Mouse (Mus musculus) urinary bladder, postnatal 36 days (tissue): Measurements from ENCODE around the gene Pla2g4b.

ENCODE experiments used
- DNase-seq, 2 experiments: peaks; one replicate each; pipeline ENCODE4 v3.0.0; 2022; ENCODE audit warnings: low spot score in 2 of 2, mixed read lengths in 1 of 2

Pla2g4b gene

GRCm38 (mm10) chr2:120032726-120033467 lies at the start of gene Pla2g4b:
Gene Pla2g4b (plus strand): TSS chr2:120033417.
- DNase-seq = no peak

GRCm38 (mm10) chr2:119985871-119986270 lies 47.3 kb upstream of the Pla2g4b start:
- no peak for DNase-seq

GRCm38 (mm10) chr2:119986369-119986768 lies 46.8 kb upstream of the Pla2g4b start:
- no peak for DNase-seq

GRCm38 (mm10) chr2:119987441-119987840 lies 45.8 kb upstream of the Pla2g4b start:
- no peak for DNase-seq

- no peak for DNase-seq
Measured at GRCm38 (mm10) chr2:119988952-119989351, 44.3 kb upstream of the Pla2g4b start.

GRCm38 (mm10) chr2:119990881-119991280 lies 42.3 kb upstream of the Pla2g4b start:
- DNase-seq = no peak

GRCm38 (mm10) chr2:119992349-119992748 lies 40.9 kb upstream of the Pla2g4b start:
- no peak for DNase-seq

- no peak for DNase-seq
Measured at GRCm38 (mm10) chr2:119993515-119993914, 39.7 kb upstream of the Pla2g4b start.

GRCm38 (mm10) chr2:119994839-119995238 lies 38.4 kb upstream of the Pla2g4b start:
- DNase-seq = no peak

- DNase-seq = no peak
Measured at GRCm38 (mm10) chr2:119995391-119996281, 37.6 kb upstream of the Pla2g4b start.

- DNase-seq = no peak
Measured at GRCm38 (mm10) chr2:119997354-119997753, 35.9 kb upstream of the Pla2g4b start.

- DNase-seq = no peak
Measured at GRCm38 (mm10) chr2:119999731-120000130, 33.5 kb upstream of the Pla2g4b start.

GRCm38 (mm10) chr2:120000882-120001584 lies 32.2 kb upstream of the Pla2g4b start:
- DNase-seq = no peak

- no peak for DNase-seq
Measured at GRCm38 (mm10) chr2:120001956-120002355, 31.3 kb upstream of the Pla2g4b start.

- no peak for DNase-seq
Measured at GRCm38 (mm10) chr2:120003970-120004369, 29.2 kb upstream of the Pla2g4b start.

GRCm38 (mm10) chr2:120006696-120007095 lies 26.5 kb upstream of the Pla2g4b start:
- no peak for DNase-seq

GRCm38 (mm10) chr2:120007680-120008210 lies 25.5 kb upstream of the Pla2g4b start:
- DNase-seq = peak in 1 of 2 experiments; percentile 35

- DNase-seq = no peak
Measured at GRCm38 (mm10) chr2:120008672-120009071, 24.5 kb upstream of the Pla2g4b start.

GRCm38 (mm10) chr2:120011462-120012200 lies 21.6 kb upstream of the Pla2g4b start:
- DNase-seq = peak; percentile 29 to 59

- no peak for DNase-seq
Measured at GRCm38 (mm10) chr2:120012924-120013323, 20.3 kb upstream of the Pla2g4b start.

- DNase-seq = no peak
Measured at GRCm38 (mm10) chr2:120013831-120014486, 19.3 kb upstream of the Pla2g4b start.
